Mouse (Mus musculus) forebrain, embryonic 11.5 days (tissue): Measurements from ENCODE around the gene Hspb7. TPM values are rescaled to one million over a fixed set of nuclear protein-coding genes. Genes with fewer than 3 reads are reported as not detected.
A peak's percentile ranks its signal among the peaks of the same experiment; 100 is the strongest.

Experiments used
- ATAC-seq: fragments of 200-750 bp; cut with Nextera tagmentation; replicated peaks from 2 replicates; pipeline ENCODE4 v1.8.0; 2017; ENCODE audit warnings: moderate TSS enrichment; ENCODE audit not compliant: low FRiP score
- DNase-seq: peaks from one replicate; pipeline ENCODE4 v3.0.0-alpha.2; 2017; ENCODE audit warnings: low spot score
- H3K27ac ChIP-seq: fragments of 300-500 bp; sonication (generic); 2 replicates; pipeline ENCODE4 v1.5.1; 2014; ENCODE audit warnings: low read depth, low read length
- H3K27me3 ChIP-seq: fragments of 300-500 bp; sonication (generic); 2 replicates; pipeline ENCODE4 v1.6.1; 2014; ENCODE audit warnings: mild to moderate bottlenecking, low read length, mixed read lengths; ENCODE audit not compliant: control insufficient read depth, insufficient read depth
- H3K36me3 ChIP-seq: fragments of 300-500 bp; sonication (generic); 2 replicates; pipeline ENCODE4 v1.6.1; 2014; ENCODE audit warnings: mild to moderate bottlenecking, low read length, moderate library complexity, mixed read lengths; ENCODE audit not compliant: control insufficient read depth, insufficient read depth
- H3K4me1 ChIP-seq: fragments of 300-500 bp; sonication (generic); replicated peaks from 2 replicates; pipeline ENCODE4 v1.6.1; 2014; ENCODE audit warnings: low read length, mixed read lengths; ENCODE audit not compliant: control insufficient read depth, insufficient read depth
- H3K4me2 ChIP-seq: fragments of 300-500 bp; sonication (generic); 2 replicates; pipeline ENCODE4 v1.6.1; 2014; ENCODE audit warnings: low read depth, mild to moderate bottlenecking, low read length, moderate library complexity, mixed read lengths; ENCODE audit not compliant: severe bottlenecking
- H3K4me3 ChIP-seq: fragments of 300-500 bp; sonication (generic); 2 replicates; pipeline ENCODE4 v1.5.1; 2014; ENCODE audit warnings: low read depth, low read length
- H3K9ac ChIP-seq: fragments of 300-500 bp; sonication (generic); 2 replicates; pipeline ENCODE4 v1.6.1; 2014; ENCODE audit warnings: low read length
- H3K9me3 ChIP-seq: fragments of 300-500 bp; sonication (generic); 2 replicates; pipeline ENCODE4 v1.6.1; 2016; ENCODE audit warnings: low read length, mixed read lengths; ENCODE audit not compliant: control insufficient read depth
- whole genome bisulfite sequencing: fragments of 180-500 bp; shearing (Covaris S2); extraction: QIAGEN DNeasy Blood & Tissue Kit; methylation state at CpG from one replicate; pipeline ENCODE4 v1.1.7; 2014; 5-methylcytosine and 5-hydroxymethylcytosine counted together
- polyA plus RNA-seq: library from polyadenylated mRNA; unstranded; fragments of >200 nt; fragmentation: Nextera tagmentation; extraction: Ambion mirVana; gene quantifications from 2 replicates; pipeline ENCODE4 v1.2.1, GENCODE M21; 2014

Hspb7 gene
- polyA plus RNA-seq, 1 experiment from 2014 or later: not detected

DNA sequence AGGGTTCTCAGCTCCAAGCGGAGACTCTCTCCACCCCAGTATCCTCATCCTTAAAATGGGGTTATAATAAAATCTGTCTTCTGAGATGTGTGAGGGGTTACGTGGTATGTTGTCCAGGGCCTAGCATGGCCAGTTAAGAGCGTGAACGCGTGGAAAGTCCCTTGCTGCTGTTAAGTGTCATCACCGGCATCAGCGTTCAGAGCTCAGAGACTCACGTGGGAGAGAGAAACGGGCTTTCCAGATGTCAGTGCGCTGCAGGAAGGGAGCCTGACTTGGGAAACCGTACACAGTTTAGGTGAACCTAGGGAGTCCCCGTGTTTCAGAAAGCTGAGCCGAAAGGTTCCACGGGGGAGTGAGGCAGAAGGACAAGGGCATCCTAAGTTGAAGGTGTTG is 24.7 kb downstream of the Hspb7 start:
- H3K4me1 ChIP-seq: peaks cover 7% of the 10 kb centered on the region
- WGBS: 21% methylated on average over 14 of the region's 14 CpGs
- peak overlapping the region; percentile 97 for H3K9ac ChIP-seq
- H3K9me3 ChIP-seq: no peaks in the 10 kb centered on the region
- H3K27ac ChIP-seq: no peak overlapping the region
- ATAC-seq (no peak), DNase-seq (no peak)
- H3K4me2 ChIP-seq: peak overlapping the region; percentile 90
- peak overlapping the region; percentile 99 for H3K4me3 ChIP-seq
- peaks cover 6% of the 10 kb centered on the region; the same call in 1 of the 2 replicates for H3K36me3 ChIP-seq
- H3K27me3 ChIP-seq: no peaks in the 10 kb centered on the region

DNA sequence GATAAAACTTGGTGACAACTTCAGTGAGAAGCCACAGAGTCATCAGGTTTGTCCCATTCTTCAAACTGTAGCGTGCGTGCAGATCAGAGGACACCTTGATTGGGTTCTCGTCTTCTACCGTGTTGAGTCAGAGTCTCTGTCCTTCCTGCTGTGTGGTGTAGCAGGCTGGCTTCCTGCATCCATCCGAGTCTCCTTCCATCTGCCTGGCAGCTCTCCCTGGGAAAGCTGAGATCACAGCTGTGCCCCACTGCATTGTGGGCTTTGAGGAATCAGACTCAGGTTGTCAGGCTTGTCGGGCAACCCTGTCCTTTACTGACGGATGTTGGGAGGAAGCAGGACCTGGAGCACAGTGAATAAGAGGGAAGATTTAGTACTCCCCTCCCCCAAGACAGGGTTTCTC is 25.6 kb downstream of the Hspb7 start:
- WGBS: 81% methylated on average over 7 of the region's 7 CpGs

DNA sequence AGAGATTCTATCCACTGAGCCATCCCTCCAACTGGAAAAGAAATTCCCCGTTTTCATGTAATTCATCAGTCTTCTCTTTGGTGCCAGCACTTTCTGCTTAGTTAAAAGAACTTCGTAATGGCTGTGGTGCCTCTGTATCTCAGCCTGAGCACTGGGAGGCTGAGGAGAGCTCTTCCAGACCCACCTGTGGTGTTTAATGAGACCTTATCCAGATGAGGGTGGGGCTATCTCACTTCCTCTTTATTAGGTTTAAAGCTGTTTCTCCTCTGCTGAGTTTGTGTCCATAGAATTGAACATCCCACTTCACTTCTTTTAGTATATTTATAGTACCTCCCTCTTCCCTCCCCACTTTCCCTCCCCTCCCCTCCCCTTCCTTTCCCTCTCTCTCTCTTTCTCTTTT is 30.7 kb downstream of the Hspb7 start:
- Histone ChIP-seq H3K4me2 (no peak overlapping the region), H3K9me3 (no peaks in the 10 kb centered on the region), H3K9ac (no peak overlapping the region), H3K27me3 (no peaks in the 10 kb centered on the region), H3K27ac (no peak overlapping the region), H3K4me1 (no peaks in the 10 kb centered on the region), H3K36me3 (peaks cover 9% of the 10 kb centered on the region; the same call in 1 of the 2 replicates), H3K4me3 (no peak overlapping the region)
- ATAC-seq (no peak), DNase-seq (no peak)
- WGBS: 91% methylated on average over 2 of the region's 2 CpGs

More for the DNA sequence above, 25.6 kb downstream of the Hspb7 start:
- no peak overlapping the region for H3K9ac ChIP-seq
- DNase-seq (no peak), ATAC-seq (no peak)
- peaks cover 7% of the 10 kb centered on the region for H3K4me1 ChIP-seq
- H3K4me2 ChIP-seq: no peak overlapping the region
- peaks cover 6% of the 10 kb centered on the region; the same call in 1 of the 2 replicates for H3K36me3 ChIP-seq
- no peaks in the 10 kb centered on the region for H3K27me3 ChIP-seq
- H3K9me3 ChIP-seq: no peaks in the 10 kb centered on the region
- no peak overlapping the region for H3K4me3 ChIP-seq
- no peak overlapping the region for H3K27ac ChIP-seq

DNA sequence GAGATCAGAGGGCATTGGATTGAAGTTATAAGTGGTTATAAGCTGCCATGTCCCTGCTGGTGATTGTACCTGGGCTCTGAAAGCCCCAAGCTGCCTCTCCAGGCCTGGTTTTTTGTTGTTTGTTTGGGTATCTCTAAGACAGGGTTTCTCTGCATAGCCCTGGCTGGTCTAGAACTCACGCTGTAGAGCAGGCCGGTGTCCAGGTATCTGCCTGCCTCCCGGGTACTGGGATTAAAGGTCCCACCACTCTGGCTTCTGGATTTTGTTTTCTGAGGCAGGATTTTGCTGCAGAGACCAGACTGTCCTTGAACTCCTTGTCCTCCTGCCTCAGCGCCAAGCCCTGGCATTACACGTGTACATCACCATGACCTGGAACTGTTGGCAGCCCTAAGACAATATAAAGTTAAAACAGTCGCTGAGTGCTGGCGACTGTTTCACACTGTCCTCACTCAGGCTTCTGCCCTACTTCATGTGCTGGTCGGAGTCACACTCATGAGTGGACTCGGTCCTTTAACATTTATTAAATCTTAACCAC is 31.4 kb downstream of the Hspb7 start:
- H3K4me2 ChIP-seq: no peak overlapping the region
- no peaks in the 10 kb centered on the region for H3K4me1 ChIP-seq
- H3K9ac ChIP-seq: no peak overlapping the region
- H3K4me3 ChIP-seq: no peak overlapping the region
- ATAC-seq (no peak), DNase-seq (no peak)
- 95% methylated on average over 9 of the region's 9 CpGs for WGBS
- H3K27ac ChIP-seq: no peak overlapping the region
- no peaks in the 10 kb centered on the region for H3K9me3 ChIP-seq
- peaks cover 9% of the 10 kb centered on the region; the same call in 1 of the 2 replicates for H3K36me3 ChIP-seq
- H3K27me3 ChIP-seq: no peaks in the 10 kb centered on the region

DNA sequence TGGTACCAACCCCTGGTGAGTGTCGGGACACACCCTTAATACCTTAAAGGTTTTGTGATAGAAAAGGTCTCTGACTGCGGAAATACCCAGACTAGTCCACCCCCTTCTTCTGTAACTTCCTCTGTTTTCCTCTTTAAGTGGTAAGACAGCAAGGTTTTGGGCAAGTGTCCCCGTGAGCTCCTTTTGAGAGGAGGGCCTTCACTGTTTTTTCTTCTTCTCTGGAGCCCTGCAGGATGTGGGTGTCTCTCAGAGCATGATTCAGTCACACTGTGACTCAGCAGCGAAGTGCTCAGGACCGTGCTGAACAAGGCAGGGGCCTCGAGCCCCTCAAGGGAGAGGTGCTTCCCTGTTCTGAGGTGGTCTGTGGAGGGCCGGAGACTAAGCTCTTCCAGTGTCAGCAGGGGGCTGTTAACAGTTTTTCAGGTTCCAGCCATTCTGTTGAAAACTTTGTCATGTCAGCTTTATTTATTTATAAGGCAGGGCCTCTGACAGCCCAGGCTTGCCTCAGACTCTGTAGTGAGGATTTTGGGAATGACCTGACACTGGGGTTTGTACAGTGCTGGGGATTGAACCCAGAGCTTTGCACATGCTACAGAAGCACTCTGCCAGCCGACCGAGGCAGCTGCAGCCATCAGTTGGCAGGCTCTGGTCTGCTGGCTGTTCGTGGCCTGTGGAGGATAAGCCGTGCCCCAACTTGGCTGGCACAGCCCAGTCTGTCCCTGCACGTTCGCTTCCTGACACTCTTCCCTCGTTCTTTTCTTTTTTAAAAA is 34.2 kb downstream of the Hspb7 start:
- no peak overlapping the region for H3K4me3 ChIP-seq
- no peak for DNase-seq
- no peaks in the 10 kb centered on the region for H3K9me3 ChIP-seq
- 82% methylated on average over 14 of the region's 14 CpGs for WGBS
- no peak for ATAC-seq
- peaks cover 3% of the 10 kb centered on the region; the same call in 1 of the 2 replicates for H3K36me3 ChIP-seq
- no peak overlapping the region for H3K4me2 ChIP-seq
- H3K27ac ChIP-seq: no peak overlapping the region
- no peaks in the 10 kb centered on the region for H3K27me3 ChIP-seq
- H3K9ac ChIP-seq: no peak overlapping the region
- peaks cover 8% of the 10 kb centered on the region; the same call in 1 of the 2 replicates for H3K4me1 ChIP-seq

DNA sequence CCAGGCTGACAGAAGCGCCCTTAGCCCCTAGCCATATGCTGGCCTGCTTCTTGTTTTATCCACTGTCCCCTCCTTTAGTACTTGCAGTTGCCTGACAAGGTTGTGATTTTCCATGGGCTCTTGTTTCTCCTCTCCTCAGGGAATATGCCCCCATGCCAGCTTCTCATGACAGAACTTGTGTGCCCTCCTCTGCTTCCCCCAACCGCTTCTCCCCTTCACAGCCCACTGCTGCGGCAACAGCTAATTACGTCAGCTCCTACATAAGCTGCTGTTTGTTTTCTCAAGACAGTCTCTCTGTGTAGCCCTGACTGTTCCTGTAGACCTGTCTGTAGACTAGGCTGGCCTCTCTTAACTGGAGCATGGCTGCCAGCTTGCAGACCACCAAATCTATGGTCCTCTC is 34.9 kb downstream of the Hspb7 start:
- no peak overlapping the region for H3K4me2 ChIP-seq
- H3K27me3 ChIP-seq: no peaks in the 10 kb centered on the region
- H3K4me1 ChIP-seq: peaks cover 8% of the 10 kb centered on the region; the same call in 1 of the 2 replicates
- no peak for DNase-seq
- H3K9ac ChIP-seq: no peak overlapping the region
- H3K27ac ChIP-seq: no peak overlapping the region
- no peak for ATAC-seq
- H3K36me3 ChIP-seq: peaks cover 3% of the 10 kb centered on the region; the same call in 1 of the 2 replicates
- 92% methylated on average over 4 of the region's 4 CpGs for WGBS
- H3K4me3 ChIP-seq: no peak overlapping the region
- no peaks in the 10 kb centered on the region for H3K9me3 ChIP-seq

DNA sequence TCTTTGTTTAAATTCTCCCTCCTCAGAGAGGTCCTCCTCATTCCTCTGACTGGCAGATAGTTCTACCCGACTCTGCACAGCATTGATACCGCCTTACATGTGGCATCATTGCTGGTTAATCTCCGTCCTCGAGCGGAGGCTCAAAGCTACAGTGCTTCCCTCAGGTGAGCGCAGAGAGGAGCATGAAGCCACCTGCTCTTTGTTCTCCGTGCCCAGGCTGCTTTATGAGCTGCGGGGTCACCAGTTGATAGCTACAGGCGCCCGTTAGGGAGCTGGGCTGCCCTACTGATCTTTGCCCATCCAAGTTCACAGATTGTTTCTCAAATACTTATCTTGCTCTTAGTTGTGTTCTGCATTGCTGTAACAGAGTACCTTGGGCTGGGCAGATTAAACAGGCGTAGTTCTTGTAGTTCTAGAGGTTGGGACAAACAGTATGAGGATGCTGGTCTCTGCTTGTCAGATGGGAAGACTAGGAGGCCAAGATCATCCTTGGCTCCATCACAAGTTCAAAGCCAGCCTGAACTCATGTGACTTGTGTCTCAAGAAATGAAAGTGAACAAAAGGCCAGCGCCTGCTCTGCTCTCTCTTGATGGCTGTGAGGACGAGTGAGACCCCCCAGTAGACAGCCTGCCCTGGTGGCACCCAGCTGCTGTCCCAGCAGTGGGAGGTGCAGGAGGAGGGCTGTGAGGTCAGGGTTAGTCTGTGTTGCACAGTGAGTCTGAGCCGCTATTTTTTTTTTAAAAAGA is 35.8 kb downstream of the Hspb7 start:
- no peak overlapping the region for H3K4me3 ChIP-seq
- ATAC-seq (no peak), DNase-seq (no peak)
- 93% methylated on average over 14 of the region's 14 CpGs for WGBS
- H3K4me2 ChIP-seq: no peak overlapping the region
- H3K27me3 ChIP-seq: no peaks in the 10 kb centered on the region
- H3K9me3 ChIP-seq: no peaks in the 10 kb centered on the region
- H3K9ac ChIP-seq: no peak overlapping the region
- no peak overlapping the region for H3K27ac ChIP-seq
- peaks cover 8% of the 10 kb centered on the region; the same call in 1 of the 2 replicates for H3K4me1 ChIP-seq
- peaks cover 3% of the 10 kb centered on the region; the same call in 1 of the 2 replicates for H3K36me3 ChIP-seq

DNA sequence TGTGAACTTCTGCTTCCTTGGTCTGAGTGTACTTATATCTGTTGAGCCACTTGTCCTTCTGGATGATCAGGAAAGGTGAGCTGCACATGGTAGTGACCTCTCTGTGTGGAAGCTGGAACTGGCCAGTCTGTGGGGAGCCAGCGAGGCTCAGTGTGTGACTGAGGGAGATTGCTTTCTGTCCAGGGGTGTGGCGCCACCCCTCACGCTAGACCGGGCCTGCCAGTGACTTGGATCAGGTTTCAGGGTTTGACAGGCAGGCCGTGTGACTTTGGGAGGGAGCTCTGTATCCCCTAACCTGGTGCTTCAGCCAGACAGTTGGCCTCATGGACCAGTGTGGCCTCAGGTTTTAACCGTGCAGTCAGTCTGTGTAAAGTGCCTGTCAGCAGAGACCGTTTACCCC is 37.7 kb downstream of the Hspb7 start:
- Histone ChIP-seq H3K27me3 (no peaks in the 10 kb centered on the region), H3K4me3 (no peak overlapping the region), H3K27ac (peak overlapping the region; percentile 4; the same call in 1 of the 2 replicates), H3K4me2 (no peak overlapping the region), H3K9me3 (no peaks in the 10 kb centered on the region), H3K9ac (no peak overlapping the region), H3K4me1 (peaks cover 8% of the 10 kb centered on the region; the same call in 1 of the 2 replicates), H3K36me3 (no peaks in the 10 kb centered on the region)
- DNase-seq (no peak), ATAC-seq (no peak; the same call in 1 of the 2 replicates)
- 13% methylated on average over 7 of the region's 7 CpGs for WGBS
